8 mouse cellular contexts compared by ENCODE assay signal in the genomic region with DNA sequence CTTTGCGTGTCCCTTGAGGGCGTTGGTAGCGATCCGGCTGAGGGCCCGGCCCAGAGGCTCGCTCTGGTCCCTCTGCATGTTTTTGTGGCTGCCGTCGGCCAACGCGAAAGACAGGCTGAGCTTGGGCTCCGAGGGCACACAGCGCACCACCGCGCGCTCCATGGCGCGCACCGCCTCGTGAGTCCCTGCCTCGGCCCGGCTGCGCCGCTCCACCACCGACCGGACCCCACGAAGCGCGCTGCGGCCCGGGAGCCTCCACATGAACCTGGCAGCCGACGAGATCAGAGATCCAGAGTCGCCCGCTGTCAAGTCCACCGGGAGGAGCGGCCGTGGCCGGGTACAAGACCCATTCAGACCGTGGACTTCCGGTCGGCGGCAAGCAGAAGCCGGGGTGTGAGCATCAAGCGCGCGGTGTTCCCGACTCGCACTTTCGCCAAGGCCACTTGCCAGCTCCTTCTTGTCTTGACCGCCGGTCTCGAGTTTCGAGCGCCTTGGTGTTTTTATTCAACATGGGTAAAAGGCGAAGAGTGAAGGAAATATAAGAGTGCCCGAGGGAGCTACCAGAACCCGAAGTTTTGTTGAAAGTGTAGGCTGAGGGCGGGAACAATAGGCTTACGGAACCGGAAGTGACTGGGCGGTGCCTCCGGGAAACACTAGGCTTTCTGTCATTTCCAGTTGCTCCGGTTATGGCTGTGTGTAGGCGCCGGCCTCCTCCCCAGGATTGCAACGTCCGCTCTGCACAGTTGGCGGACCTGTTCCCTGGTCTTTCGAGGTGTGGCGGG. TPM values are rescaled to one million over a fixed set of nuclear protein-coding genes. Genes with fewer than 3 reads are reported as not detected.
DNase-seq lines count a peak whose midpoint lies in the region; ATAC-seq and TF ChIP-seq lines count a peak whose summit lies in the region.

A gene (minus strand): TSS at position 592 of the 782 bp plus-strand sequence.

- peak; percentile 84 for ATAC-seq in heart, embryonic 11.5 days (replicated peaks; ENCODE audit: insufficient number of reproducible peaks, low FRiP score, low TSS enrichment)
- peak; percentile 94 for ATAC-seq in kidney, embryonic 16.5 days (ENCODE audit: low FRiP score, low TSS enrichment)

- H3K4me3 ChIP-seq in C2C12 (ENCODE audit: insufficient read depth, poor library complexity, severe bottlenecking), result peak within 1 kb of the TSS; percentile 87
- peak within 1 kb of the TSS; percentile 85 for H3K4me3 ChIP-seq in erythroblast, embryonic 14.5 days (replicated peaks)
- peak within 1 kb of the TSS; percentile 97 for H3K4me3 ChIP-seq in heart, embryonic 11.5 days (ENCODE audit: low read depth, low read length)
- H3K4me3 ChIP-seq in kidney, embryonic 16.5 days (ENCODE audit: low read length), result peak within 1 kb of the TSS; percentile 98
- peak within 1 kb of the TSS; percentile 97 for H3K4me3 ChIP-seq in liver, adult 2 months (ENCODE audit: insufficient read depth, low read depth, low read length)
- peak within 1 kb of the TSS; percentile 81 for H3K4me3 ChIP-seq in myocyte

- H3K27ac ChIP-seq in heart, embryonic 11.5 days (ENCODE audit: low read depth, low read length), result peak within 1 kb of the TSS; percentile 90
- peak within 1 kb of the TSS; percentile 98 for H3K27ac ChIP-seq in kidney, embryonic 16.5 days (ENCODE audit: low read length)
- peak within 1 kb of the TSS; percentile 97 for H3K27ac ChIP-seq in liver, adult 2 months (replicated peaks; ENCODE audit: insufficient read depth, low read depth, low read length)

- H3K4me1 ChIP-seq in erythroblast, embryonic 14.5 days (ENCODE audit: control insufficient read depth), result peaks cover 68% of the 10 kb centered on the region
- H3K4me1 ChIP-seq in heart, embryonic 11.5 days (ENCODE audit: control insufficient read depth, insufficient read depth, low read length), result peaks cover 15% of the 10 kb centered on the region; the same call in 1 of the 2 replicates
- H3K4me1 ChIP-seq in kidney, embryonic 16.5 days (ENCODE audit: insufficient read depth, low read length), result peaks cover 23% of the 10 kb centered on the region
- peaks cover 11% of the 10 kb centered on the region for H3K4me1 ChIP-seq in liver, adult 2 months (ENCODE audit: control insufficient read depth, insufficient read depth, low read length)

- H3K79me3 ChIP-seq in C2C12 (ENCODE audit: low read depth), result peaks cover 35% of the 10 kb centered on the region

- peak within 1 kb of the TSS; percentile 90 for H3K9ac ChIP-seq in heart, embryonic 11.5 days (ENCODE audit: low read depth, low read length)
- H3K9ac ChIP-seq in kidney, embryonic 16.5 days (replicated peaks; ENCODE audit: low read length), result peak within 1 kb of the TSS; percentile 90
- peak within 1 kb of the TSS; percentile 86 for H3K9ac ChIP-seq in liver, adult 2 months (ENCODE audit: low read depth, low read length)

- peak within 1 kb of the TSS; percentile 87 for H3K4me2 ChIP-seq in heart, embryonic 11.5 days
- peak within 1 kb of the TSS; percentile 88 for H3K4me2 ChIP-seq in kidney, embryonic 16.5 days (replicated peaks; ENCODE audit: low read depth, low read length)
- H3K4me2 ChIP-seq in myocyte (ENCODE audit: low read depth), result peak within 1 kb of the TSS; percentile 82

- peak within 1 kb of the TSS; percentile 90 for H3ac ChIP-seq in C2C12 (ENCODE audit: control insufficient read depth, insufficient read length, low read depth)
- H3ac ChIP-seq in myocyte (ENCODE audit: control insufficient read depth, insufficient read length), result peak within 1 kb of the TSS; percentile 35

- TF ChIP-seq POLR2A in brain, embryonic 14.5 days (IDR thresholded peaks at IDR 0.05; ENCODE audit: borderline replicate concordance, extremely low read depth, insufficient read depth, insufficient read length, poor library complexity, severe bottlenecking), result peak; percentile 71; the same call in 1 of the 2 replicates
- TF ChIP-seq POLR2A in liver, adult 2 months (IDR thresholded peaks at IDR 0.05; ENCODE audit: extremely low read depth, insufficient read depth, low read length), result peak; percentile 69; the same call in 1 of the 2 replicates
- TF ChIP-seq POLR2A in myocyte (IDR thresholded peaks at IDR 0.05; ENCODE audit: insufficient read length, low read depth), result peak; percentile 82

- TF ChIP-seq CTCF in C2C12 (IDR thresholded peaks at IDR 0.05; ENCODE audit: control insufficient read depth, insufficient read depth, insufficient read length), result no peak
- no peak for TF ChIP-seq CTCF in brain, embryonic 14.5 days (IDR thresholded peaks at IDR 0.05; ENCODE audit: borderline replicate concordance, extremely low read depth, insufficient read depth, insufficient read length)
- TF ChIP-seq CTCF in liver, adult 2 months (IDR thresholded peaks at IDR 0.05; ENCODE audit: low read depth, low read length), result no peak

- H3K36me3 ChIP-seq in C2C12 (ENCODE audit: control insufficient read depth, insufficient read depth) (peaks cover 22% of the 10 kb centered on the region), myocyte (ENCODE audit: control insufficient read depth, insufficient read depth) (peaks cover 18% of the 10 kb centered on the region)
- peaks cover 27% of the 10 kb centered on the region for H3K36me3 ChIP-seq in erythroblast, embryonic 14.5 days (ENCODE audit: control insufficient read depth)
- peaks cover 5% of the 10 kb centered on the region for H3K36me3 ChIP-seq in heart, embryonic 11.5 days (ENCODE audit: control insufficient read depth, insufficient read depth, low read length)
- peaks cover 10% of the 10 kb centered on the region for H3K36me3 ChIP-seq in kidney, embryonic 16.5 days (ENCODE audit: insufficient read depth, low read length)
- peaks cover 14% of the 10 kb centered on the region for H3K36me3 ChIP-seq in liver, adult 2 months (ENCODE audit: control insufficient read depth, insufficient read depth, low read length)
- H3K36me3 ChIP-seq in splenic B cell, adult 2 months (ENCODE audit: control insufficient read depth, insufficient read depth, low read length, poor library complexity, severe bottlenecking), result 0 out of 2 replicates have a peak, but pooled peaks cover 5% of the 10 kb centered on the region

- no peaks in the 10 kb centered on the region for H3K27me3 ChIP-seq in C2C12 (ENCODE audit: control insufficient read depth, insufficient read depth, insufficient read length)
- H3K27me3 ChIP-seq in erythroblast, embryonic 14.5 days (ENCODE audit: control insufficient read depth), result no peaks in the 10 kb centered on the region
- H3K27me3 ChIP-seq in heart, embryonic 11.5 days (ENCODE audit: control insufficient read depth, insufficient read depth, low read length), result no peaks in the 10 kb centered on the region
- H3K27me3 ChIP-seq in kidney, embryonic 16.5 days (ENCODE audit: insufficient read depth, low read length), result no peaks in the 10 kb centered on the region
- no peaks in the 10 kb centered on the region for H3K27me3 ChIP-seq in liver, adult 2 months (ENCODE audit: control insufficient read depth, insufficient read depth, low read length)
- H3K27me3 ChIP-seq in myocyte (ENCODE audit: control insufficient read depth, insufficient read depth, insufficient read length), result no peaks in the 10 kb centered on the region
- no peaks in the 10 kb centered on the region for H3K27me3 ChIP-seq in splenic B cell, adult 2 months (ENCODE audit: control insufficient read depth, insufficient read depth, low read length, poor library complexity, severe bottlenecking)

- H3K79me2 ChIP-seq in C2C12 (ENCODE audit: control insufficient read depth, insufficient read depth) (peaks cover 46% of the 10 kb centered on the region), myocyte (ENCODE audit: control insufficient read depth, insufficient read depth) (peaks cover 34% of the 10 kb centered on the region)
- peaks cover 5% of the 10 kb centered on the region; the same call in 1 of the 2 replicates for H3K79me2 ChIP-seq in liver, adult 2 months (ENCODE audit: control insufficient read depth, insufficient read depth, low read length)

- under 1% methylated on average over 70 of the region's 70 CpGs for WGBS in heart, embryonic 11.5 days (ENCODE audit: insufficient replicate concordance)
- under 1% methylated on average over 70 of the region's 70 CpGs for WGBS in kidney, embryonic 16.5 days
- under 1% methylated on average over 70 of the region's 70 CpGs for WGBS in liver, adult 2 months

- peak; percentile 97 for DNase-seq in brain, embryonic 14.5 days (ENCODE audit: low read depth)
- peak; percentile 90 for DNase-seq in liver, adult 2 months (ENCODE audit: extremely low read depth, low read depth, low spot score)
- DNase-seq in splenic B cell, adult 2 months (ENCODE audit: low read depth, low spot score), result peak; percentile 89

- no peaks in the 10 kb centered on the region for H3K9me3 ChIP-seq in erythroblast, embryonic 14.5 days (ENCODE audit: control insufficient read depth, low read length)
- H3K9me3 ChIP-seq in heart, embryonic 11.5 days (replicated peaks; ENCODE audit: control insufficient read depth, low read length), result no peaks in the 10 kb centered on the region
- H3K9me3 ChIP-seq in kidney, embryonic 16.5 days (ENCODE audit: low read length), result no peaks in the 10 kb centered on the region

TF ChIP-seq in C2C12, 6 proteins besides CTCF, POLR2A, EP300 and RAD21 (continues in another document):
- TF ChIP-seq MAX (IDR thresholded peaks at IDR 0.05) (no peak), FOSL1 (IDR thresholded peaks at IDR 0.05; ENCODE audit: insufficient read depth, low read length, poor library complexity, severe bottlenecking) (no peak), CEBPB (IDR thresholded peaks at IDR 0.05; ENCODE audit: low read depth) (no peak), MYOG (IDR thresholded peaks at IDR 0.05; ENCODE audit: control insufficient read depth, extremely low read depth, insufficient read length) (no peak), MYOD1 (IDR thresholded peaks at IDR 0.05; ENCODE audit: control insufficient read depth, insufficient read length, low read depth) (no peak)

TF ChIP-seq in myocyte, 11 proteins besides CTCF, POLR2A, EP300 and RAD21 (continues in another document):
- TF ChIP-seq SRF (IDR thresholded peaks at IDR 0.05; ENCODE audit: control insufficient read depth, insufficient read length, low read depth), result peak; percentile 76
- no peak for TF ChIP-seq CEBPB (IDR thresholded peaks at IDR 0.05; ENCODE audit: insufficient read depth, poor library complexity, severe bottlenecking)
- TF ChIP-seq REST (IDR thresholded peaks at IDR 0.05; ENCODE audit: insufficient read depth, insufficient read length), result no peak
- TF ChIP-seq MYOD1 (IDR thresholded peaks at IDR 0.05; ENCODE audit: control insufficient read depth in 1 of 3, insufficient read length in 2 of 3, low read depth in 2 of 3), result no peak
- peak; percentile 83 for TF ChIP-seq POLR2AphosphoS2 (IDR thresholded peaks at IDR 0.05; ENCODE audit: insufficient read length, low read depth)

RNA-seq across cellular contexts. Expression of the gene that starts here (rescaled TPM):
- polyA plus RNA-seq in C2C12 (2012; fragmentation: generic; extraction: Trizol) (4.7 TPM), myocyte (2012; fragmentation: generic; extraction: Trizol) (3.4 TPM)
- polyA plus RNA-seq in brain, embryonic 14.5 days (2012; rRNA removed), result 9.4 and 9.6 TPM in 2 replicates
- 0.48 and 0.49 TPM in 2 replicates for polyA plus RNA-seq in erythroblast, embryonic 14.5 days (2012)
- 11.0 and 11.4 TPM in 2 replicates for polyA plus RNA-seq in heart, embryonic 11.5 days (2014; fragmentation: Nextera tagmentation; extraction: Ambion mirVana)
- polyA plus RNA-seq in kidney, embryonic 16.5 days (2015; fragmentation: Nextera tagmentation; extraction: Ambion mirVana), result 10.4 and 10.6 TPM in 2 replicates
- total RNA-seq in liver, adult 2 months (2014; rRNA removed), result 2.3 and 2.4 TPM in 2 replicates
- 3.2 and 3.5 TPM in 2 replicates for polyA plus RNA-seq in liver, adult 2 months (2012; rRNA removed)

Comparison
In these comparisons a context has a peak if more than half of its experiments do, and no peak if none do; other contexts are left out.
1. Peak in every context shown above with its lines: DNase-seq, ATAC-seq, H3K4me3 ChIP-seq and H3K27ac ChIP-seq.